Mouse (Mus musculus) lung, embryonic 14.5 days (tissue): ENCODE data around the gene Dnah14. TPM values are rescaled to one million over a fixed set of nuclear protein-coding genes. Genes with fewer than 3 reads are reported as not detected.
"Not testable (repeated sequence)": the region's sequence is repeated elsewhere in the genome, so short reads cannot be mapped to it uniquely, and the experiment has no call there.

ENCODE experiments used
- ATAC-seq: fragments of 200-750 bp; cut with Nextera tagmentation; 2 replicates; pipeline ENCODE4 v1.8.0; 2017; ENCODE audit warnings: mild to moderate bottlenecking, moderate TSS enrichment, moderate library complexity; ENCODE audit not compliant: insufficient read depth
- DNase-seq: peaks from one replicate; pipeline ENCODE4 v3.0.0-alpha.2; 2015
- H3K27ac ChIP-seq: fragments of 300-500 bp; sonication (generic); 2 replicates; pipeline ENCODE4 v1.5.1; 2014; ENCODE audit warnings: low read depth, mild to moderate bottlenecking, moderate library complexity
- H3K27me3 ChIP-seq: fragments of 300-500 bp; sonication (generic); 2 replicates; pipeline ENCODE4 v1.6.1; 2014; ENCODE audit warnings: low read length, control low read depth; ENCODE audit not compliant: insufficient read depth
- H3K36me3 ChIP-seq: fragments of 300-500 bp; sonication (generic); 2 replicates; pipeline ENCODE4 v1.6.1; 2014; ENCODE audit warnings: control low read depth; ENCODE audit not compliant: insufficient read depth
- H3K4me1 ChIP-seq: fragments of 300-500 bp; sonication (generic); 2 replicates; pipeline ENCODE4 v1.6.1; 2014; ENCODE audit warnings: antibody characterized with exemption, control low read depth; ENCODE audit not compliant: insufficient read depth
- H3K4me2 ChIP-seq: fragments of 300-500 bp; sonication (generic); 2 replicates; pipeline ENCODE4 v1.6.1; 2014; ENCODE audit warnings: mild to moderate bottlenecking
- H3K4me3 ChIP-seq: fragments of 300-500 bp; sonication (generic); 2 replicates; pipeline ENCODE4 v1.5.1; 2014; ENCODE audit warnings: low read depth, low read length
- H3K9ac ChIP-seq: fragments of 300-500 bp; sonication (generic); 2 replicates; pipeline ENCODE4 v1.6.1; 2014
- H3K9me3 ChIP-seq: fragments of 300-500 bp; sonication (generic); 2 replicates; pipeline ENCODE4 v1.6.1; 2016; ENCODE audit warnings: low read depth, low read length, control low read depth
- CTCF ChIP-seq: IDR thresholded peaks from 2 replicates; pipeline ENCODE4 v1.5.1; 2016; ENCODE audit warnings: antibody characterized with exemption, low read depth
- WGBS: fragments of 180-500 bp; shearing (Covaris S2); extraction: QIAGEN DNeasy Blood & Tissue Kit; methylation state at CpG from one replicate; pipeline ENCODE4 v1.1.7; 2014; 5-methylcytosine and 5-hydroxymethylcytosine counted together
- polyA plus RNA-seq: library from polyadenylated mRNA; unstranded; fragments of >200 nt; fragmentation: Nextera tagmentation; extraction: Ambion mirVana; gene quantifications from 2 replicates; pipeline ENCODE4 v1.2.1, GENCODE M21; 2014

Dnah14 gene
- polyA plus RNA-seq, 1 experiment from 2014 or later, result 2.3 TPM

GRCm38 (mm10) chr1:181733517-181733916, 157.2 kb downstream of the Dnah14 start:
- H3K27me3 ChIP-seq, result no peaks in the 10 kb centered on the region
- no peak for ATAC-seq
- peak; percentile 12 for DNase-seq
- WGBS, result 41% methylated on average over 5 of the region's 5 CpGs
- no peaks in the 10 kb centered on the region for H3K4me1 ChIP-seq
- no peaks in the 10 kb centered on the region for H3K36me3 ChIP-seq
- no peak overlapping the region for H3K4me2 ChIP-seq
- no peak overlapping the region for H3K27ac ChIP-seq
- no peak for TF ChIP-seq CTCF
- H3K9ac ChIP-seq, result no peak overlapping the region
- H3K4me3 ChIP-seq, result no peak overlapping the region
- H3K9me3 ChIP-seq, result no peaks in the 10 kb centered on the region

DNA sequence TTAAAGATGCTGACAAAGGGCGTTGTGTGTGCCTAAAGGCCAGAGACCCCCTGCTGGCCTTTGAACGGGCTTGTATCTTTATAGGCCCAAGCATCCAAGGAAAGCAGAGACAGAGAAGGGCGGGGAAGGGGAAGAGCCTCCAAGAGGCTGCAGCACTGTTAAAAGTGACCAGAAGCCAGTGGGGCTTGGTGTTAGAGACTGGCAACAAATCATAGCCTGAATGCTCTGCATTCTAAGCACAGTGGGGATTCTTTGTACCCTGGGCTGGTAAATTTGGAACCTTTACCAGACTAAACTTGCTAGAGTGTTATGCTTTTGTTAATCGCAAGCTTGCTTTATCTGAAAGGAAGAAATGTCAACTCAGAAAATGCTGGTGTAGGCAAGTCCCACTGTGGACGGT, 163.9 kb downstream of the Dnah14 start:
- ATAC-seq (no peak), DNase-seq (no peak)
- no peaks in the 10 kb centered on the region for H3K4me1 ChIP-seq
- H3K36me3 ChIP-seq, result no peaks in the 10 kb centered on the region
- no peaks in the 10 kb centered on the region for H3K9me3 ChIP-seq
- 73% methylated on average over 5 of the region's 5 CpGs for WGBS
- no peak overlapping the region for H3K4me3 ChIP-seq
- H3K27ac ChIP-seq, result no peak overlapping the region
- TF ChIP-seq CTCF, result no peak
- H3K4me2 ChIP-seq, result no peak overlapping the region
- H3K9ac ChIP-seq, result no peak overlapping the region
- H3K27me3 ChIP-seq, result no peaks in the 10 kb centered on the region

GRCm38 (mm10) chr1:181742251-181742885, 166.0 kb downstream of the Dnah14 start:
- H3K4me2 ChIP-seq, result no peak overlapping the region
- 60% methylated on average over 4 of the region's 4 CpGs for WGBS
- no peaks in the 10 kb centered on the region for H3K27me3 ChIP-seq
- no peak overlapping the region for H3K27ac ChIP-seq
- H3K9ac ChIP-seq, result no peak overlapping the region
- H3K4me1 ChIP-seq, result no peaks in the 10 kb centered on the region
- TF ChIP-seq CTCF, result no peak
- H3K9me3 ChIP-seq, result no peaks in the 10 kb centered on the region
- ATAC-seq, result no peak
- H3K4me3 ChIP-seq, result no peak overlapping the region
- no peak for DNase-seq
- no peaks in the 10 kb centered on the region for H3K36me3 ChIP-seq

DNA sequence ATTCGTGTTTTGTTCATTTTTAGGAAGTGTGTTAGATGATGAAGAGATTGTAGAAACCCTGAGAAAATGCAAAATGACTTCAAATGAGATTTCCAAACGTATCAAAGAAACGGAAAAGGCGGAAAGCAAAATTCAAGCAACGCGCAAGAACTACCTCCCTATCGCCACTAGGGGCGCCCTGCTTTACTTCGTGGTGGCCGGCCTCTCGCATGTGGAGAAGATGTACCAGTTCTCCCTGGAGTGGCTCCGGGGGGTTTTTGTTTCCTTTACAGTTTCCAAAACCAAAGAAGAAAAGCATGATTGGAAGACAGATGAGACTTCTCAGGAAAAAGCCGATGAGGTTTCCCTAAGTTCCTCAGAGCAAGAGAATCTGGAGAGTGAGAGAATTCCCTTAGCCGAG, 193.0 kb downstream of the Dnah14 start:
- peak; percentile 56 for TF ChIP-seq CTCF

GRCm38 (mm10) chr1:181771871-181772270, 195.5 kb downstream of the Dnah14 start:
- H3K4me1 ChIP-seq, result no peaks in the 10 kb centered on the region
- no peaks in the 10 kb centered on the region for H3K36me3 ChIP-seq
- H3K4me2 ChIP-seq, result no peak overlapping the region
- H3K27ac ChIP-seq, result no peak overlapping the region
- TF ChIP-seq CTCF, result no peak
- no peak overlapping the region for H3K4me3 ChIP-seq
- H3K27me3 ChIP-seq, result no peaks in the 10 kb centered on the region
- WGBS, result 82% methylated on average over 3 of the region's 3 CpGs
- H3K9ac ChIP-seq, result no peak overlapping the region
- H3K9me3 ChIP-seq, result no peaks in the 10 kb centered on the region
- ATAC-seq (no peak), DNase-seq (no peak)

More for the DNA sequence above, 193.0 kb downstream of the Dnah14 start:
- Histone ChIP-seq H3K9ac (no peak overlapping the region), H3K27ac (no peak overlapping the region), H3K4me2 (no peak overlapping the region), H3K9me3 (no peaks in the 10 kb centered on the region), H3K36me3 (no peaks in the 10 kb centered on the region), H3K4me1 (no peaks in the 10 kb centered on the region), H3K27me3 (no peaks in the 10 kb centered on the region), H3K4me3 (no peak overlapping the region)
- peak; percentile 39 for DNase-seq
- WGBS, result 52% methylated on average over 14 of the region's 14 CpGs
- ATAC-seq, result no peak

DNA sequence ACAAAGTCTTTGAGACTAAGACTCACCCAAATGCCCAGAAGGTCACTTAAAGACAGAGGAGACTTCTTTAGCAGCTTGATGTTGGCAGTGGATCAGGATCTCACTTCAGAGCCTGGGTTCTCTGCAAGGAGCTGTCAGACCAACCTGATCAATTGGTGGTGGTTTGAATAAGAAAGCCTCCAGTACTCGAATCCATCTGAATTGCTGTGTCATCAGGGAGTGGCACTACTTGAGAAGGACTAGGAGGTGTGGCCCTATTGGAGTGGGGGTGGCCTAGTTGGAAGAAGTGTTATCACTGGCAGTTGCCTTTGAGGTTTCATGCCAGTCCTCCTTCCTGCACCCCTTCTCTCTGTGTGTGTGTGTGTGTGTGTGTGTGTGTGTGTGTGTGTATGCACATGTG, 200.2 kb downstream of the Dnah14 start:
- Histone ChIP-seq H3K36me3 (no peaks in the 10 kb centered on the region), H3K4me2 (no peak overlapping the region), H3K27me3 (no peaks in the 10 kb centered on the region), H3K9me3 (no peaks in the 10 kb centered on the region), H3K4me3 (no peak overlapping the region), H3K9ac (no peak overlapping the region), H3K27ac (no peak overlapping the region), H3K4me1 (no peaks in the 10 kb centered on the region)
- WGBS, result 75% methylated on average over 1 of the region's 1 CpGs
- no peak for TF ChIP-seq CTCF
- ATAC-seq, result no peak
- DNase-seq, result no peak

GRCm38 (mm10) chr1:181782600-181782999, 206.2 kb downstream of the Dnah14 start:
- not testable (repeated sequence) for ATAC-seq, H3K36me3 ChIP-seq, H3K9me3 ChIP-seq, H3K27me3 ChIP-seq, DNase-seq, H3K4me1 ChIP-seq, H3K4me2 ChIP-seq, H3K4me3 ChIP-seq, H3K27ac ChIP-seq, H3K9ac ChIP-seq
- 93% methylated on average over 11 of the region's 11 CpGs for WGBS
